Mouse (Mus musculus) midbrain, embryonic 16.5 days (tissue): ENCODE data around the gene 4930578G10Rik. TPM values are rescaled to one million over a fixed set of nuclear protein-coding genes. Genes with fewer than 3 reads are reported as not detected.
"Not testable (repeated sequence)": the region's sequence is repeated elsewhere in the genome, so short reads cannot be mapped to it uniquely, and the experiment has no call there.

Experiments used
- ATAC-seq: fragments of 200-750 bp; cut with Nextera tagmentation; 2 replicates; pipeline ENCODE4 v1.8.0; 2017; ENCODE audit warnings: moderate TSS enrichment
- H3K27ac ChIP-seq: fragments of 300-500 bp; sonication (generic); 2 replicates; pipeline ENCODE4 v1.5.1; 2014; ENCODE audit warnings: mild to moderate bottlenecking, low read length, mixed read lengths
- H3K27me3 ChIP-seq: fragments of 300-500 bp; sonication (generic); 2 replicates; pipeline ENCODE4 v1.6.1; 2014; ENCODE audit warnings: low read depth, low read length, mixed read lengths; ENCODE audit not compliant: control insufficient read depth, insufficient read depth
- H3K36me3 ChIP-seq: fragments of 300-500 bp; sonication (generic); 2 replicates; pipeline ENCODE4 v1.6.1; 2014; ENCODE audit warnings: mild to moderate bottlenecking, low read length, moderate library complexity, mixed read lengths; ENCODE audit not compliant: control insufficient read depth, insufficient read depth
- H3K4me1 ChIP-seq: fragments of 300-500 bp; sonication (generic); 2 replicates; pipeline ENCODE4 v1.6.1; 2014; ENCODE audit warnings: mild to moderate bottlenecking, low read length, mixed read lengths; ENCODE audit not compliant: control insufficient read depth, insufficient read depth
- H3K4me2 ChIP-seq: fragments of 300-500 bp; sonication (generic); 2 replicates; pipeline ENCODE4 v1.6.1; 2014; ENCODE audit warnings: mild to moderate bottlenecking, low read length, mixed read lengths
- H3K4me3 ChIP-seq: fragments of 300-500 bp; sonication (generic); 2 replicates; pipeline ENCODE4 v1.5.1; 2014; ENCODE audit warnings: low read depth, mild to moderate bottlenecking, low read length, moderate library complexity, mixed read lengths
- H3K9ac ChIP-seq: fragments of 300-500 bp; sonication (generic); 2 replicates; pipeline ENCODE4 v1.6.1; 2014; ENCODE audit warnings: low read depth, low read length, mixed read lengths
- H3K9me3 ChIP-seq: fragments of 300-500 bp; sonication (generic); replicated peaks from 2 replicates; pipeline ENCODE4 v1.6.1; 2014; ENCODE audit warnings: mild to moderate bottlenecking, low read length, mixed read lengths; ENCODE audit not compliant: control insufficient read depth, poor library complexity, severe bottlenecking
- WGBS: fragments of 180-500 bp; shearing (Covaris S2); extraction: QIAGEN DNeasy Blood & Tissue Kit; methylation state at CpG from one replicate; pipeline ENCODE4 v1.1.7; 2014; 5-methylcytosine and 5-hydroxymethylcytosine counted together
- polyA plus RNA-seq: library from polyadenylated mRNA; unstranded; fragments of >200 nt; fragmentation: Nextera tagmentation; extraction: Ambion mirVana; gene quantifications from 2 replicates; pipeline ENCODE4 v1.2.1, GENCODE M21; 2015

4930578G10Rik gene
- polyA plus RNA-seq: 0.70 TPM in 1 of 2 replicates, not detected in the other

DNA sequence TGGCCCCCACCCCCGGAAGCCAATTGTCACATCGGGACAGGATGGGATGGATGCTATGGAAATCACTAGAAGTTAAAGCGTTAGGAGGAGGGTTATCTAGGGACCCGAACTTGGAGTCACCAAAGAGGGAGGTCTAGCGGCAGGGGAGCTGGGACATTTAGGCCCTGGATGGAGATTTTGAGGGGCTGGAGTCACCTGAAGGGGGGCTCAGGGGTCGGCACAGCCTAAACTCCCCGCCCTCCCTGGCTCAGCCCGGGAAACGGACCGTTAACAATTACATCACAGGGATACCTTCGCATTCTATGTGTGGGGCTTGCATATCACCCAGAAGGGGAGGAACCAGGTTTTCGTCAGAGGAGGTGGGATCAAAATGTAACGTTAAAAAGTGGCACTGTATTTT lies at the start of gene 4930578G10Rik:
TSS of gene 4930578G10Rik (plus strand) at position 301 of the 400 bp plus-strand sequence.
- H3K27me3 ChIP-seq, H3K4me2 ChIP-seq, H3K9ac ChIP-seq, ATAC-seq, H3K27ac ChIP-seq, H3K9me3 ChIP-seq, H3K36me3 ChIP-seq, H3K4me3 ChIP-seq, H3K4me1 ChIP-seq: not testable (repeated sequence)
- WGBS: no CpG with 5 or more reads among the region's 13 CpGs

DNA sequence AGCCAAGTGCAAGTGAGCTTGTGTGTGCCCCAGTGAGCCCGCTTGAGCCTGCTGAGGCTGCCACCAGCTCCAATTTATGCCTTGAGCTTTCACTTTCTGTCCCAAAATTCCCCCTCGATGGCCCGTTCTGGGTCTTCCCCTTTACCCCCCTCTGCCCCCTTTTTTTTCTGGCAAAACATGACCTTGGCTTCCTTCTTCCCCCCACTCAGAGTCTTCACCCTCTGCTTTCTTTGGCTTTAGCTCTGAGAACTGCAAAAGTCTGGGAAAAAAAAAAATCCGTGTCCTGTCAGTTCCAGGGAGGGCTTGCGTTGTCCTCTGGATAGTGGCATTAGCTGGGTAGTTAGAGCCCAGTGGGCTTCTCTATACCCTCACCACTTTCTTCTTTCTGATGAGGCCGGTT lies 21.1 kb downstream of the 4930578G10Rik start, which contains the start of gene Ccl19:
TSS of gene Ccl19 (minus strand) at position 101 of the 400 bp plus-strand sequence.
- not testable (repeated sequence) for H3K4me3 ChIP-seq, H3K4me2 ChIP-seq, H3K27me3 ChIP-seq, H3K9ac ChIP-seq, H3K27ac ChIP-seq, H3K36me3 ChIP-seq, ATAC-seq, H3K9me3 ChIP-seq, H3K4me1 ChIP-seq
- no CpG with 5 or more reads among the region's 6 CpGs for WGBS

DNA sequence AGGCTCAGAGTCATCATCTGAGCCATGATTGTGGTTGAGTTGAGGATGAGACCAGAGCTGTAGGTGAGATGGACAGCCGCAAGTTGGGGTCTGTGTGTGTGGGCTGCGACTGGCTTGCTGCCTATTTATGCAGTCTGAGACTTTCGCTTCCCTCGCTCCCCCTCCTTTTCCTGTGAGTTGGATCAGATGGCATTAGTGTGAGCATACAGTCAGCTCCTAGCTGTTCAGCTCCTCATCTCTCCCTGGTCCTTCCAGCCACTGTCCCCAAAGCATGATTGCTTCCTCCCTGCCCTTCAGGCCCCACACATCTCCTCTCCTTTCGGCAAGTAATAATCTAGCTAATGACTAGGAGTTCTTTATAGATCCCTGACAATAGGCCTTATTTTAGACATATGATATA lies 38.5 kb downstream of the 4930578G10Rik start, which contains the start of gene Ccl21a:
TSS of gene Ccl21a (minus strand) at position 101 of the 400 bp plus-strand sequence.
- H3K4me1 ChIP-seq, H3K9ac ChIP-seq, H3K27me3 ChIP-seq, H3K27ac ChIP-seq, H3K36me3 ChIP-seq, H3K4me2 ChIP-seq, ATAC-seq, H3K9me3 ChIP-seq, H3K4me3 ChIP-seq: not testable (repeated sequence)
- no CpG with 5 or more reads among the region's 5 CpGs for WGBS

- H3K9me3 ChIP-seq, H3K27me3 ChIP-seq, H3K9ac ChIP-seq, ATAC-seq, H3K4me1 ChIP-seq, H3K27ac ChIP-seq, H3K36me3 ChIP-seq, H3K4me3 ChIP-seq, H3K4me2 ChIP-seq: not testable (repeated sequence)
- 88% methylated on average over 1 of the region's 1 CpGs for WGBS
Measured at GRCm38 (mm10) chr4:42853788-42854187, 118.4 kb downstream of the 4930578G10Rik start, which contains the start of gene Fam205a1. Gene Fam205a1, minus strand, starts transcription at chr4:42853888.

DNA sequence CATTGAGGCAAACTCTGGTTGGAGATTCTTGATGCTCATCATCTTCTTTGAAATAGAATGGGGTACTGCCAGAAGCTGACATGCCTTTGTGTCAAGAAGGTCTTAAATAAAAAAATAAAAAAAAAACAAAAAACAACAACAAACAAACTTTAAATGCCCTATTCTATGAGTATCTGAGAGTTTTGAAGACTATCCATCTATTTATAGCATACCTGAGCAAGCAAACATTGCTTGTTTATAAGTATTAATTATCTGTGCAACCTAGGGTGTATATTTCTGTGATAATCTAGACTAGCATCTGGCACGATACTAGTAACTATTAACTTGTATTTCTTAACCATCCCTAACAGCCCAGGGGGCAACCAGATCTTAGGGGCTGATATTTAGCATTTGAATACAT lies 121.3 kb downstream of the 4930578G10Rik start, which contains the start of gene Gm12394:
TSS of gene Gm12394 (minus strand) at position 101 of the 400 bp plus-strand sequence.
- WGBS: 75% methylated on average over 1 of the region's 1 CpGs
- H3K27ac ChIP-seq, H3K36me3 ChIP-seq, H3K9ac ChIP-seq, H3K4me1 ChIP-seq, H3K9me3 ChIP-seq, H3K27me3 ChIP-seq, H3K4me3 ChIP-seq, ATAC-seq, H3K4me2 ChIP-seq: not testable (repeated sequence)

- H3K9ac ChIP-seq, H3K27me3 ChIP-seq, H3K36me3 ChIP-seq, ATAC-seq, H3K9me3 ChIP-seq, H3K4me2 ChIP-seq, H3K4me1 ChIP-seq, H3K27ac ChIP-seq, H3K4me3 ChIP-seq: not testable (repeated sequence)
- 83% methylated on average over 9 of the region's 9 CpGs for WGBS
Measured at GRCm38 (mm10) chr4:42860483-42860882, 125.1 kb downstream of the 4930578G10Rik start.

DNA sequence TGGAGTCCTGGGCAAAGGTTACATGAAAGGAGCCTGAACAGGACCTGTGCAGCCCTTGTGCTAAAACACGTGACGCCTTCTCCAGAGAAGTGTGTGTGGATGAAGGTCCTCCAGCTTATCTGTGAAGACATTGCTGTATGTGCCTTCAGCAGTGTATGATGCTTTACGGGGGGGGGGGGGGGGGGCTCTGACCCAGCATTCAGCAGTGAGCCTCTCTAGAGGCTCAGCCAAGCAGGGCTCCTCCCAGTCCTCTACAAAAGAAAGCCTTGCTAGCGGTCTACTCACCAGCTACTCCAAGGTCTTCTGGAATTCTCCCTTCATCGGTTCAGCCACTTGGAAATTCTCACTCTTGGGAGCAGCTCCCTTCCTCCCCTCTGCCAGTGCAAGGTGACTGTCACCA lies 128.1 kb downstream of the 4930578G10Rik start:
- not testable (repeated sequence) for H3K36me3 ChIP-seq, H3K4me3 ChIP-seq, H3K4me2 ChIP-seq, H3K4me1 ChIP-seq, H3K27ac ChIP-seq, H3K9me3 ChIP-seq, ATAC-seq, H3K9ac ChIP-seq, H3K27me3 ChIP-seq
- WGBS: 94% methylated on average over 5 of the region's 5 CpGs

DNA sequence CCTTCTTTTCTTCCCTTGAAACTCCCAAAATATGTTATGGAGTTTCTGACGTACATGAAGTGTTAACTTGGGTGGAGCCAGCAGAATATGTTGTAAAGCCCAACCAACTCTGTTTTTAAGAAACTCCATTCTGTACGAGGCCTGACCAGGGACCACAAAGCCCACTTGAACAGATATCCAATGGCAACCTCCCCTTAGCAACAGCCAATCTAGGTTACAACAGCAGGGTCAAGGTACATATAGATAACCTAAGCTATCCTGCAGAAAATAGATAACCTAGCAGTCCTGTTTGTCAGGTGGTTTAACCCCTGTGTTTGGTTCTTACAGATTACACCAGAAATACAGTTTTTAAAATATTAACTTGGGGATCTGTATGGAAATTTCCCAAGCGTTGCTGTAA lies 132.0 kb downstream of the 4930578G10Rik start:
- no peak for ATAC-seq
- H3K27me3 ChIP-seq: no peaks in the 10 kb centered on the region
- no peak overlapping the region for H3K27ac ChIP-seq
- no peaks in the 10 kb centered on the region for H3K36me3 ChIP-seq
- no peak overlapping the region for H3K4me3 ChIP-seq
- no peaks in the 10 kb centered on the region for H3K4me1 ChIP-seq
- H3K9me3 ChIP-seq: no peaks in the 10 kb centered on the region
- H3K4me2 ChIP-seq: no peak overlapping the region
- WGBS: 76% methylated on average over 3 of the region's 3 CpGs
- no peak overlapping the region for H3K9ac ChIP-seq

DNA sequence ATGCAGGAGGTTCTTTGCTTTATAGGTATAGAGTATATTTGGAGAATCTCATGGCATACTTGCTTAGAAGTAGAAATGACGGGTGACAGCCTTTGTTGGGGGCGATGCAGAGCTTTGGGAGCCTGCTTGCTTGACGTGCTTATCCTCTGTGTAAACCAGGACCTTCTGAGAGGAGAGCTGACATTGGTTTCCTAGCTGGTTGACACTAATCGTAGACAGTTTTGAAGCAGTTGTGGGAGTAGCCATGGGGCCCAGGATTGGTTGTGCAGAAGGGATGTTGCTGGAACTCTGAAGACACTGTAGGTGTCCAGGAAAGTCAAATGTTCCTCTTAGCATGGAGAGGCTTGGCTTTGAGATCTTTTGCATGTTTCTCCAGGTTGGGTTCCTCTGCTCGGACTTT lies 132.8 kb downstream of the 4930578G10Rik start:
- H3K36me3 ChIP-seq: no peaks in the 10 kb centered on the region
- no peak for ATAC-seq
- no peak overlapping the region for H3K27ac ChIP-seq
- H3K4me3 ChIP-seq: no peak overlapping the region
- H3K4me2 ChIP-seq: no peak overlapping the region
- no peaks in the 10 kb centered on the region for H3K27me3 ChIP-seq
- H3K9ac ChIP-seq: no peak overlapping the region
- WGBS: 90% methylated on average over 5 of the region's 5 CpGs
- H3K4me1 ChIP-seq: no peaks in the 10 kb centered on the region
- no peaks in the 10 kb centered on the region for H3K9me3 ChIP-seq
